Mouse (Mus musculus) thymus, postnatal 10 days (tissue): ENCODE data around the gene Ptprc.

Source experiments
- DNase-seq, 2 experiments: peaks; one replicate each; pipeline ENCODE4 v3.0.0; 2021; ENCODE audit warnings: low spot score in 2 of 2

The Ptprc gene

DNA sequence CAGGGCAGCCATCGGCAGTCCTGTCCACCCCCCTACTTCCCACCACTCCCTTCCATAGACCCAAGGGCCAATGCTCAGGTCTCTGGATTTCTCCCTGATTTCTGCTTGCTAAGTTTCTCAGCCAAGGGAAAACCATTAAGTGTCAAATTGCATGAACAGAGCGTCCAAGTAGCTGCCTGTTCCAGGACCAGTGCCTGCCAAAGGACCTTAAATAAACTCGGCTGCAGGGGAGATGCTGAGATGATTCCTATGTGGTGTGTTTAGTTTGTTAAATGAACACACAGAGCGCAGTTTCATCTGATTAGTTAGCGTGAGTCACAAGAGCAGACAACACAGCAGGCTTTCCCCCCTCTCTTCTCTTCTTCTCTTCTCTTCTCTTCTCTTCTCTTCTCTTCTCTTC, 135.0 kb downstream of the Ptprc start:
- DNase-seq: no peak

DNA sequence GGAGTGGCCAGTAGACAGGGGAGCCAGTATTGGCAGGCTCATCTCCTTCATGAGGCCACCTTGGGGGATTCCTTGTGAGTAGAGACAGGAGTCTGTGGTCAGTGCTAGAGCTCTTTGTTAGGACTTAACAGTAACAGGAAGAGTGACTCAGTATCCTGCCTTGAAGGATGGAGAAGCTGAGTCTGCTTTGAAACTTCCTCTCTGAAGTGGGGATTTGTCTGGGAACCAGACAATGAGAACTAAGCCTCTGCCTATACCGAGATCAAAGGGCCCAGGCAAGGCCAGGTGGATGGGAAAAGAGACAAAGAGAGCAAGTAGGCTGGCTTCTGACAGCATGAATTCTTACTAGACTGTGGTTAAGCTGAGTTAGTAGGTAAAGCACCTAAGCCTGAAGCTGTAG, 136.3 kb downstream of the Ptprc start:
- DNase-seq: peak; percentile 37 to 41

DNA sequence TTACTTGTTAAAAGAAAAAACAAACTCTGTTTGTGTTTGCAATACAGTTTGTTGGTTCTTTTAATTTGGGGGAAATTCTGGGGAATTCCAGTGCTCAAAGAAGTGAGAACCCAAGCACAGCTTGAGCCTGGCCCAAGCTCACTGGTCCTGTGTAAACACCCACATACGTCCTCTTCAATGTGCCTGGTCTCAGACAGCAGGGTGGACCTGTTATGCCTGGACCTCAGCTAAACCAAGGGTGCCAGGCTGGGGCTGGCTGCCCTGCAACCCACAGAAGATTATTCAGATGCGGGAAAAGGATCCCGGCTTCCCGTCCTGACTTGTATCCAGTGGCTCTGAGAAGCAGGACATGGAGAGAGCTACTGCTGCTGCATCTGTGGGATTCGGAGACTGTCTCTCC, 138.0 kb downstream of the Ptprc start:
- no peak for DNase-seq

DNA sequence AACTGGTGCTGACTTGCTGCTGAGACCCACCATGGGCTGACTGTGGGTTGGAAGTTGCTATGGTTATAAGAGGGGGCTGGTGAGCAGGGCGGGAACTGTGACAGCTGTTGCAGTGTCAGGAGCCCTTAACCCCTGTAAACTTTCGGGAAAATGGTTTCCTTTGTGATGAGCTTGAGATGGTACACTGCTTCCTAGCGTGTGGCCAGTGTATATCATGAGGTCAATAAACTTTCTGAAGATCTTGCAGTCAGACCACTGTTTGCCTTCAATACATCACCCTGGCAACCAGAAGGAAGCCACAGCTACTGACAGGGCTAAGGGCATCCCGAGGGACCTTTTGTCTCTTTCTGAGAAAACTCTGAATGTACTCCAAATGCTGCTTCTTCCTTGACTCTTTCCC, 145.9 kb downstream of the Ptprc start:
- DNase-seq: no peak

DNA sequence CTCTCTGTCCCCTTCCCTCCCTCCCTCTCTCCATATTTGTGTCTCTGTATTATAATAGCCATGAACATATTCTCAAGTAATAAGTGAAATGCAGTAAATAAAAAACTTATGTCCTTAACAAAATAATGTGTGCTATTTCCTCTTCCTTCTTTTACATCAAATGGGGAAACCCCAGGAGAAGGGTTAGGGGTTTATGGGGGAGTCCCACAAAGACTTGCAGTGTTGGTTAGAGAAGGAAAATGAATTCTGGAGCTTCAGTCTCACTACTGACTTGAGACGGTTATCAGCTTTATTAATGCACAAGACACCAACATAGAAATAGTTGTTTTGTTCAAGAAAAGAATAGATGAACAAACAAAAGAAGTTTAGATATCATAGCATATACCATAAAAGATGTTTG, 150.2 kb downstream of the Ptprc start:
- DNase-seq: no peak

DNA sequence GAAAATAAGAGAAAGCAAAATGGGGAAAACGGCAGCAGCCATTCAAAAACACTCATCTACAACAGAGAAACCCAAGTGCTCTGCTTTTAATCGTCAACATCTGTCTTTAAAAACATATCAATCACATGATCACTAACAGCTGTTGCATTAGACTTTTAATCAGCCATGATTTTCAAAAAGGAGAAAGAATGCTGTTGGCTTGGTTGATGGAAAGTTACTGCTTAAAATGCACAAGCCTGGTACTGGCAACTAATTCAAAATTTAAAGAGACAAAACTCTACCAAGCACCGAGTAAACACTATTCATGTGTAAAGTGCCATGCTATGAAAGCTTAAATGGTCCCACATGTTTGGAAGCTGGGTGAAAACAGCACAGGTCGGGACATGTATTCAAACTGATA, 151.9 kb downstream of the Ptprc start:
- DNase-seq: no peak

DNA sequence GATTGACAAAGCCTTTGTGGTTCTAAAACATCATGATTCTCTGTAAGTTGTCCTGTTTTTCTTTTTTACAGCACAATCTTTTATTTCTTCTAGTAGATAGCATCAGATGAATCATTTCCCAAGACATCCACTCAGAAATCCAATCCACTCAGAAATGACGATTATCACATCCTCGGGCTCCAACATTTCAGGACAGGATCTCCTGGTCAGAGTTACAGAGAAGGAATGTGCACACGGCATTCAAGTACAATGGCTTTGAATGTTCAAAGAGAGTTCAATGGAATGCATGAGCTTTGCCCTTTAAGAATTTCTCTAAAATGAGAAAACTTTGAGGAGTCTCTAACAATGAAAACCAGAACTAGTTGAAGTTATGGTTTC, 152.6 kb downstream of the Ptprc start:
- no peak for DNase-seq

DNA sequence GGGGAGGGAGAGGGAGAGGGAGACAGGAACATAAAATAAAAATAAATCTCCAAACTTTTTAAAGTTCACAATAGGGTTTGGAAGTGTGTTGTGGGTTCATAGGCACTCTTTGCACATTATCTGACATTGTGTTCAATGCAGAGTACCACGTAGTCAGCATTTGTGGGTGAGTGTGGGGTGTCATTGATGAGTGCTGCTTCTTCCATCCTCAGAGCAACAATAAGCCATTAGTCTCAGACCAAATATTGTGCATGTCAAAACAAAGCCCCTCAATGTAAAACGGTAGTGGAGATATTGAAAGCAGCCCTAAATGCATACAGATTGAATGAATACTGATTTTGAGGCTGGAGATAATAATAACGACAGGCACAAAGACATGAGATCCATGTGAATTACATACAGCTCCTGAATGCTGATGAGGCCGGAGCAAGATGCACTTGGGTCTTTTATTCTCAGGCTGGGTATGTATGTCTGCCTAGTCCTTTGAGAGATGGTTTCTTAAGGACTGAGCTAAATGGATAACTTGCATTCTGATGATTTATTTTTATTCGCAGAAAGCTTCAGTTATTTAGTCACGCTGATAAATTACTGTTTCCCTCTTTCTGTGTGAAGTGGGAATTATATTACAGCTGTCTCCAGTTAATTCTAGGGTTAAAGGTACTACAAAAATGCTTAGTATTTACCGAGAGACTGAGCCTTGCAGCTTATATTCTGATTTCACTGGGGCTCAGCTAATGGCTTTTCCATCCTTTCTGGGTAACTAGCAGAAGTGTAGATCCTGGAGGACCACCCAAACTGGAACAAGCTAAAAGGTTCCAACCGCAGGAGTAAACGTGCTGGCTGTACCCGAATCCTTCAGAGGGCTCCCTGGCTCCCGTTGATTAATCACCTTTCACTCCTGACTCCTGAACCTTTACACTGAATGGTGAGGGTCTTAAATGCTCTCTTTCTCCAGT, 153.3 kb downstream of the Ptprc start:
- no peak for DNase-seq
